Mouse (Mus musculus): ENCODE results near the gene Rptor.
A peak's percentile ranks its signal among the peaks of the same experiment; 100 is the strongest.

Rptor gene

GRCm38 (mm10) chr11:119933142-119933541 lies 330.4 kb downstream of the Rptor start:
- DNase-seq (ENCODE audit: inconsistent ontology term): peak; percentile 95

DNA sequence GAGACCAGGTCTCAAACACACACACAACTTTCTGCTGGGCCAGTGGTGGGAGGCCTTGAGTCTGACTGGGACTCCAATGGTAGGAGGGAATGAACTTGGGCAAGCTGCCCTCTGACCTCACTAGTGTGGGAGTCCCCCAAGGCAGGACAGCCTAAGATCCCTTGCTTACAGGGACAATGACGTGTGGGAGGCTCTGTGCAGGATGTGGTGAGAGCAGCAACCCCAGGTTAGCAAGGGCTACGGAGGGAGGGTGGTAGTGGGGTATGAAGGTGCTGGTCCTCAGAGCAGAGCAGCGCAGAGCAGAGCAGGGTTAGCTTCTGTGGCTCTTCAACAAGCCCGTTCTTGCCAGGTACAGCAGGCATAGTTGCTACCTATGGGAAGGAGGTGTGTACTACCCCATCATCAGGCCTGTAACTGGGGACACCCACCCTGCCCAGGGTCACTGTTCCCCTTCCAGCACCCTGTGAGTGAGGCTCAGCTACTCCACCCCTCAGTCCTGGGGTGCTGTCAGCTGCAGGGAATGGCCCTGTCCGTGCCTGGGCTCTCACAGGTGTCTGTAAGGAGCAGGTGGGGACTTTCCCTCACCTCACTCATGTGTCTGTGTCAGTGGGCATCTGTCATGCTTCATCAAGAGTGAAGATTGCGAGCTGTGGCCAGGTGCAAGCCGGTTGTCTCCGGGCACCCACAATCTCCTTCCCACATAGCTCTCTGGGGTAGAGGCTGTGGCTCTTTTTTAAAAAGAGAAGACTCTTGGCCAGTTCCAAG lies 331.3 kb downstream of the Rptor start:
- DNase-seq (ENCODE audit: inconsistent ontology term): no peak

DNA sequence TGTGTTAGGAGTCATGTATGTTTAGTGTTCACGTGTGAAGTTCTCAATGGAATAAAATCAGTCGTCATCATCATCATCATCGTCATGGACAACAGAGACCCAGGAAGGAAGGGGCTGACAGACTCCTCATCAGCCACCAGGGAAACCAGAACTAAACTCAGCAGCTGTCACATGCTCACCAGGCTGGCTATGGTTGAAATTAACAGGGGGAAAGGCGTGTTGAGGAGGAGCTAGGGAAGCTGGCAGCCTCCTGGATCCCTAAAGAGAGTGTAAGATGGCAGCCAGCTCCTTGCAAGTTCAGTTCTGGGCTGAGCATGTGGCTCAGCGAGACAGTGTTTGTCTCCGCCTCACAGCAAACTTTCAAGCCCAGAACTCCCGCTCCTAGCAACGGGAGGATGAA lies 332.1 kb downstream of the Rptor start:
- DNase-seq (ENCODE audit: inconsistent ontology term): no peak

DNA sequence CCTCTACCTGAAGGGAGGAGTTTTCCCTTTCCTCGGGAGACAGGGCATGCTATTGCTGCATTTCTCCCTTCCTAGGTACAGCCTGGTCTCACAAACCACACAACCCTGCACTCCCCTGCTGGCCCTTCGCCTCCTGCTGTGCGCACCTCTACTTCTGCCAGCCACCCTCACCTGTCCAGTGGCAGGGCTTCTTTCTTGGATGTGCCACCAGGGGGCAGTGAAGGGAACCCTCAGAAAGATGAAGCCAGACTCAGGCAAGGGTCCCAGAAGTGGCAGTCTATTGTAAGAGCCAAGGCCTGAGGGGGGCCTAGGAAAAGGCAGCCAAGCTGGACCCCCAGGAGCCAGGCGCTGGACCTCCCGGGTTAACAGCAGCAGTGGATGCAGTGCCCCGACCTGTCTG lies 332.8 kb downstream of the Rptor start:
- no peak for DNase-seq (ENCODE audit: inconsistent ontology term)

- DNase-seq (ENCODE audit: inconsistent ontology term): no peak
Measured at GRCm38 (mm10) chr11:119936456-119936855, 333.8 kb downstream of the Rptor start.

DNA sequence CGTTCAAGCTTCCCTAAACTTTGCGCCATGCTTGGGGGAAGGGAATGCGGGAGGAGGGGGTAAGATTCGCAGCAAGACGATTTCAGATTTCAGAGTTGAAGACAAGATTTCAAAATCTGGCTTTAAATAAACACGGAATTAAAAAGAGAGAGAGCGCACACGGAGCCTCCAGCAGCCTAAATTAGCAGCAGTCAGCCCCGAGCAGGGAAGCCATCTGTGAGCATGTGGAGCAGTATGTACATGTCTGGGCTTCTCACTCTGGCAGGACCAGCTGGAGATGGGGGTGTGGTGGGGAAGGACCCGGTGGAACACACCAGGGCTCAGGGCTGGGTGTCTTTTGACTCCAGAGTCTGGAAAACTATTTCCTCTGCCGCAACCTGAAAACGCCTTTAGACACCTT lies 334.5 kb downstream of the Rptor start:
- DNase-seq (ENCODE audit: inconsistent ontology term): no peak

DNA sequence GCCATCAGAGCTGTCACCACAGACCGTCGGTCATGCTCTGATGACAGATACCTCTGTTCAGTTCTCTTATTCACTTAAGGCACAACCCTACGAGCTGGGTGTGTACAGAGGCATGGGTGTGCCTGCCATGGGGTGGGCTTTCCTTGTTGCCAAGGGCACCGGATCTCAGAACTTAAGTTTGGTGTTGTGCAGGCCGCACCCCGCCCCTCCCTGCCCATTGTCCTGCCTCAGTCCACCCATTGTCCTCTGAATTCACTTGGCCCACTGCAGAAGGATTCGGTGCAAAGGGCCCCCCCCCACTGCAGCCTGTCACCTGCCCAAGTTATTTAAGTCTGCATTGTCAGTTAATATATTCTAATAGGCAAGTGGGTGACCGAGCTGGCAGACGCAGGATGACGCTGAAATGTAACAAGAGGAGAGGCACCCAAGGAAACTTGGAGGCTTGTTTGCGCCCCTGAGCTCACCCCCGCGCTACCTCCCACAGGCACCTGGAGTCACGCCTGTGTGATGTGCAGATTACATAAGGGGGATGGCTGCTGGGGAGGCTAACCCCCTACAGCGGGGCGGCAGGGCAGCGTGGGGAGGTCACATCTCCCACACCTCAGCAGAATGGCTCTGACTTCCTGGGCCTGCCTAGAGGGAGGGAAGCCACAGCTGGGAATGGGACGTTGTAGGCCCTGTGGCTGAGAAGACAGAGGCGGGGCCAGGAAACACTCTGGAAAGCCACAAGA lies 335.2 kb downstream of the Rptor start:
- DNase-seq (ENCODE audit: inconsistent ontology term): no peak

DNA sequence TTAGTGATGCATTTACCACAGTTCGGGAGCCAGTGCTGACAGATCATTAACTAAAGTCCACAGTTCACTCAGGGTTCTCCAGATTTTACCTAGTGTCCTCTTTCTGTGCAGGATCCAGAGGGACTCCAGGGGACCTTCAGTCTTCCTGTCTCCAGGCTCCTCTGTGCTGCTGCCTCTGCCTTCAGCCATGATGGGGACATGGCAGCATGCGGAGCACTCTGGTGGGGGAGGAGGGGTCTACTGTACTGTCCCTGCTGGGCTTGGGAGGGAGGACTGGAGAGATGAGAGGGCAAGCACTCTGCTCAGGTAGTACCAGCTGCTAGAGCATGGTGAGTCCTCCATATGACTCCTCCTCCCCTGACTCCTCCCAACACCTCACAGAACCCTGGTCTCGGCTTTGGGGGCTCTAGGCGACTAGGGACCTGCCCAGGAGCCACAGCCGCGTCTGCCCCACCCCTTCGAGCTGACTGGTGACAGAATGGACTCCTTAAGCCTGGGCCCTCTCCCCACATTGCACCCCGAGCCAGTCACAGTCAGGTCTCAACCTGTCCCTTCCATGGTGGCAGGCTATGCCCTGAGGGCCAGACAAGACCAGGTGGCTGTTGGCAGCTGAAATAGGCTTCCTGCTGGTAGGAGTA lies 336.5 kb downstream of the Rptor start:
- no peak for DNase-seq (ENCODE audit: inconsistent ontology term)

- no peak for DNase-seq (ENCODE audit: inconsistent ontology term)
Measured at GRCm38 (mm10) chr11:119939711-119940106, 337.0 kb downstream of the Rptor start.

DNA sequence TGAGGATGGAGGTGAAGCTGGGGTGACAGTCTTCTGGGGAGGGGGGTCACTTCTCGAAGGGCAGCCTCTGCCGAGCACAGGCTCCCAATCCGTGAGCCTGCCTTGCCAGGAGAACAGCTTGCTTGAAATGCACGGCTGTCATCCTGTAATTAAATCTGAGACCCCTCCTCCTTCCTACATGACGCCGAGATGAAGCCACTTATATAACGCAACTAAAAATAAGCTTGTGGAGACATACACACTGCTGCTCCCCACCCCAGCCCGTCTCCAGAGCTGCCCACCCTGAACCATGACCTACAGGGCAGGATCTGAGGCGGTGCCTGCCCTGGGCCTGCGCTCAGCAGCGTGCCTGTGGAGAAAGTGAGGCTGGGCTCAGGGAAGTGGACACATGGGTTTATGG lies 337.4 kb downstream of the Rptor start:
- no peak for DNase-seq (ENCODE audit: inconsistent ontology term)

DNA sequence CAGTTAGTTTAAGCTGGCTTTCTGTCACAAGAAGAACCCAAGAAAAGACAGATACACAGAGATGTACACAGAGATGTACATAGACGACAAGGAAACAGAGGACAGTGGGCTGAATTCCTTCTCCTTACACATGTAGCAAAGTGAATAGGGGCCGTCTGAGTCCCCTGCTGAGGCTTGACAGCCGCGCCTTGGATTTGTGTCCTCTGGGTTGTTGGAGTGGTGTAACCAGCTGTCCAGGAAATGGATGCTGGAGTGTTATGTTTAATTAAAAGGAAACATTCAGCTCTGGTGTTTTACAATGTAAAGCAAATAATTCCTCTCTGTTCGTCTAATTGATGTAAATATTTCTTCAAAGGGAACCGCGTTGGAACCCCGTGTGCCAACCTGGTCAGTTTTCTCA lies 339.1 kb downstream of the Rptor start:
- no peak for DNase-seq (ENCODE audit: inconsistent ontology term)

GRCm38 (mm10) chr11:119942201-119942726 lies 339.6 kb downstream of the Rptor start:
- DNase-seq (ENCODE audit: inconsistent ontology term): peak; percentile 77

- DNase-seq (ENCODE audit: inconsistent ontology term): peak; percentile 99
Measured at GRCm38 (mm10) chr11:119942727-119943427, 340.2 kb downstream of the Rptor start, which contains the start of gene Baiap2. Gene Baiap2, plus strand, starts transcription at chr11:119942763.

DNA sequence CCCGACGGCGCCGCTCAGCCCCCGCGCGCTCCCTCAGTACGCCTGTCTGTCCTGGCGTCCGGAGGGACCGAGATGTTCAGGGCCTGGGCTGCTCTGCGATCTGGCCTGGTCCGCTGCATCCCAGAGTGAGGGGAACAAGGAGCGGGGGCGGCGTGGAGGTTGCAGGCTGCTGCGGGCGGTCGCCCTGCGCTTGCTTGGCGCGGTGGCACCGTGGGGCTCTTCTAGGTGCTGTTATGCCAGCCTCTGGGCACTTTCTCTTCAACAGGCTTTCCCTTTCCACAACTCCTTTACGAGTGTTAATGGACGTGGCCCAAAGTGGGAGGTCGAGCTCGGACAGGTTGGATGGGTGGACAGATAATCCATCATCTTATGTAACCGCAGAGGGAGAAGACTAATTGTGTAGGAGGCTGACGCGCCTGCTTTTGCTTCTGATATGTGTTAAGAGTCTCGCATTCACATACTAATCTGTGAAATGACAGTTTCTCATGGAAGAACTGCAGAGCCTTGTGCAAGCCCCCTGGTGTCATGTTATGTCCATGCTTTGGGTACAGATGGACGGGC lies 340.8 kb downstream of the Rptor start:
- peak; percentile 52 for DNase-seq (ENCODE audit: inconsistent ontology term)

DNA sequence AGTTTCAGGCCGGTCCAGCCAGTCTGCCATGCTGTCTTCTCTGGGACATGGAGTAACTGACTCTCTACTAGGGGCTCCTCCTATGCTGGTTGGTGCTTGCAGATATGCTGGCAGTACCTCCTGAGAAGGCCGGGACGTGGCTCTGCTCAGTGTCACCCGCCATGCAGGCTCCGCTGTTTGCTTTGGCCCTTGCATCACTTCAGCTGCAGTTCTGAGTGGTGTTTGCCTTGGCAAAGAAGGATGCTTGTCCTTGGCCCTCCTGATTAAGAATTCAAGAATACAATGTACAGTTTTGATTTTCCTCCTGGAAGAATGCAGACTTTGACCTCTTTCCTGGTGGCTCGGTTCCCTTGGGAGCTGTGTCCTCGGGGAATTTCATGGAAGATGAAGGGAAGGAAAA lies 342.6 kb downstream of the Rptor start:
- no peak for DNase-seq (ENCODE audit: inconsistent ontology term)

DNA sequence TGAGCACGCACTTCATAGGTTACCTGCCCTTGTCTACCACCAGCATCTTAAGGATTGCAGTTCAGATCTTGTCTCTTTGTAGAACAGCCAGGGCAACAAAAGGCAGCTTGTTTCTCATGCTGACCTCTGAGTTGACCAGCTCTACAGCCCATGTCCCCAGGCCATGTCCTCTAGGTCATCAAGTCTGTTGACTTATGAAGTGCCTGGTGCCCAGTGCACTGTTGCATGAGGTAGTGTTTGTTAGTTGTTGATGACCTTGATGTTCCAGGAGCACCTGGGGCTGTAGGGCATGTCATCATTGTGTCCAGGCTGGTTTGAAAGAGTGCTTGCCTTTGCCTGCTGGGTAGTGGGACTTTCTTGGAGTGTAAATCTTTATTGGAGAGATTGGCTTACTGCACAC lies 344.7 kb downstream of the Rptor start:
- no peak for DNase-seq (ENCODE audit: inconsistent ontology term)

- no peak for DNase-seq (ENCODE audit: inconsistent ontology term)
Measured at GRCm38 (mm10) chr11:119947897-119948296, 345.2 kb downstream of the Rptor start.

GRCm38 (mm10) chr11:119948305-119948704 lies 345.6 kb downstream of the Rptor start:
- peak; percentile 51 for DNase-seq (ENCODE audit: inconsistent ontology term)

DNA sequence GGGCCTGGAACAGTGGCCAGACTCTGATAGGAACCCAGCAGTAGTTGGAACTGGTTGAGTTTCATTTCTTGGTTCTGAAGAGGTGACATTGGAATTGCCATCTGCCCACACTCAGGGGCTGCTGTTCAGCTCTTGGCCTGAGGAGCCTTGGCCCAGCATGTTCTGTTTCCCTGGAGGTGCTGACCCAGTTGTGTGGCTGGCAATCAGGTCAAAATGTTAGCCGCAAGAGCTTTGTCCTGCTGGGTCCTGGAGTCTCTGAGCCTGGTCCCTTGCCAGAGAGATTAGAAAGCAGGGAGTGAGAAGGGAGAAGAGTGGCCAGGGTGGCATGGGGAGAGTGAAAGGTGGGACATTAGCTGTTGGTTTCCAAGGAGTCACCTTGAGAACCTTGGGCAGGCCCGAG lies 346.1 kb downstream of the Rptor start:
- no peak for DNase-seq (ENCODE audit: inconsistent ontology term)

Measured in Muller cell, postnatal 12 days (primary cell).